Mouse (Mus musculus) heart, embryonic 15.5 days (tissue): ENCODE data around the gene Zfp184. TPM values are rescaled to one million over a fixed set of nuclear protein-coding genes. Genes with fewer than 3 reads are reported as not detected.

Experiments used
- ATAC-seq: fragments of 200-750 bp; cut with Nextera tagmentation; replicated peaks from 2 replicates; pipeline ENCODE4 v1.8.0; 2017; ENCODE audit warnings: low read depth, moderate TSS enrichment; ENCODE audit not compliant: insufficient number of reproducible peaks, insufficient read depth, low FRiP score
- H3K27ac ChIP-seq: fragments of 300-500 bp; sonication (generic); 2 replicates; pipeline ENCODE4 v1.5.1; 2015; ENCODE audit warnings: mild to moderate bottlenecking, inconsistent platforms
- H3K27me3 ChIP-seq: fragments of 300-500 bp; sonication (generic); 2 replicates; pipeline ENCODE4 v1.6.1; 2015; ENCODE audit warnings: inconsistent platforms
- H3K36me3 ChIP-seq: fragments of 300-500 bp; sonication (generic); 2 replicates; pipeline ENCODE4 v1.6.1; 2015; ENCODE audit warnings: mild to moderate bottlenecking, inconsistent platforms
- H3K4me1 ChIP-seq: fragments of 300-500 bp; sonication (generic); replicated peaks from 2 replicates; pipeline ENCODE4 v1.6.1; 2015; ENCODE audit warnings: inconsistent platforms
- H3K4me2 ChIP-seq: fragments of 300-500 bp; sonication (generic); 2 replicates; pipeline ENCODE4 v1.6.1; 2015; ENCODE audit warnings: inconsistent platforms, mild to moderate bottlenecking, moderate library complexity
- H3K4me3 ChIP-seq: fragments of 300-500 bp; sonication (generic); 2 replicates; pipeline ENCODE4 v1.5.1; 2015; ENCODE audit warnings: mild to moderate bottlenecking, inconsistent platforms
- H3K9ac ChIP-seq: fragments of 300-500 bp; sonication (generic); 2 replicates; pipeline ENCODE4 v1.6.1; 2015; ENCODE audit warnings: mild to moderate bottlenecking, inconsistent platforms
- H3K9me3 ChIP-seq: fragments of 300-500 bp; sonication (generic); replicated peaks from 2 replicates; pipeline ENCODE4 v1.6.1; 2016; ENCODE audit warnings: inconsistent platforms
- WGBS: fragments of 180-500 bp; shearing (Covaris S2); methylation state at CpG from one replicate; pipeline ENCODE4 v1.1.7; 2015; ENCODE audit warnings: mixed read lengths; 5-methylcytosine and 5-hydroxymethylcytosine counted together
- polyA plus RNA-seq: library from polyadenylated mRNA; unstranded; fragments of >200 nt; fragmentation: Nextera tagmentation; extraction: Ambion mirVana; gene quantifications from 2 replicates; pipeline ENCODE4 v1.2.1, GENCODE M21; 2015

Zfp184 gene
- polyA plus RNA-seq, 1 experiment from 2014 or later = 3.8 TPM

GRCm38 (mm10) chr13:21993957-21994738, 49.3 kb downstream of the Zfp184 start:
- Histone ChIP-seq H3K27ac (no peak overlapping the region), H3K4me3 (no peak overlapping the region), H3K4me1 (peaks cover 19% of the 10 kb centered on the region), H3K27me3 (peaks cover 44% of the 10 kb centered on the region), H3K9ac (no peak overlapping the region), H3K36me3 (no peaks in the 10 kb centered on the region), H3K4me2 (peak overlapping the region; percentile 62), H3K9me3 (no peaks in the 10 kb centered on the region)
- WGBS = 4% methylated on average over 22 of the region's 22 CpGs
- ATAC-seq = no peak

- no peak overlapping the region for H3K9ac ChIP-seq
- 5% methylated on average over 8 of the region's 8 CpGs for WGBS
- no peak overlapping the region for H3K27ac ChIP-seq
- ATAC-seq = no peak
- peaks cover 52% of the 10 kb centered on the region for H3K27me3 ChIP-seq
- H3K4me1 ChIP-seq = peaks cover 19% of the 10 kb centered on the region
- no peaks in the 10 kb centered on the region for H3K36me3 ChIP-seq
- no peaks in the 10 kb centered on the region for H3K9me3 ChIP-seq
- peak overlapping the region; percentile 50 for H3K4me3 ChIP-seq
- H3K4me2 ChIP-seq = peak overlapping the region; percentile 62
These were observed 50.0 kb downstream of the Zfp184 start for GRCm38 (mm10) chr13:21994896-21995295.

GRCm38 (mm10) chr13:21995331-21995914, 50.5 kb downstream of the Zfp184 start:
- ATAC-seq = 0 out of 2 replicates have a peak, but pooled peaks have one; percentile 31
- Histone ChIP-seq H3K36me3 (no peaks in the 10 kb centered on the region), H3K27me3 (peaks cover 57% of the 10 kb centered on the region), H3K4me3 (peak overlapping the region; percentile 50), H3K27ac (no peak overlapping the region), H3K4me1 (peaks cover 19% of the 10 kb centered on the region), H3K9ac (peak overlapping the region; percentile 34; the same call in 1 of the 2 replicates), H3K4me2 (peak overlapping the region; percentile 62), H3K9me3 (no peaks in the 10 kb centered on the region)
- WGBS = under 1% methylated on average over 21 of the region's 21 CpGs

GRCm38 (mm10) chr13:21996101-21996839, 51.4 kb downstream of the Zfp184 start:
- no peak for ATAC-seq
- WGBS = 3% methylated on average over 12 of the region's 12 CpGs
- Histone ChIP-seq H3K27me3 (peaks cover 65% of the 10 kb centered on the region), H3K9ac (no peak overlapping the region), H3K4me1 (peaks cover 19% of the 10 kb centered on the region), H3K9me3 (no peaks in the 10 kb centered on the region), H3K4me3 (peak overlapping the region; percentile 50), H3K4me2 (peak overlapping the region; percentile 62), H3K27ac (no peak overlapping the region), H3K36me3 (no peaks in the 10 kb centered on the region)

GRCm38 (mm10) chr13:21996840-21997185, 51.9 kb downstream of the Zfp184 start:
- no peaks in the 10 kb centered on the region for H3K36me3 ChIP-seq
- no peak overlapping the region for H3K9ac ChIP-seq
- 2% methylated on average over 13 of the region's 13 CpGs for WGBS
- peaks cover 70% of the 10 kb centered on the region for H3K27me3 ChIP-seq
- H3K9me3 ChIP-seq = no peaks in the 10 kb centered on the region
- ATAC-seq = no peak
- H3K4me2 ChIP-seq = peak overlapping the region; percentile 62
- H3K4me1 ChIP-seq = peaks cover 19% of the 10 kb centered on the region
- H3K4me3 ChIP-seq = peak overlapping the region; percentile 35
- H3K27ac ChIP-seq = no peak overlapping the region

GRCm38 (mm10) chr13:21997201-21997820, 52.4 kb downstream of the Zfp184 start:
- H3K27ac ChIP-seq = no peak overlapping the region
- no peaks in the 10 kb centered on the region for H3K36me3 ChIP-seq
- ATAC-seq = no peak
- peaks cover 19% of the 10 kb centered on the region for H3K4me1 ChIP-seq
- H3K4me2 ChIP-seq = peak overlapping the region; percentile 62
- H3K4me3 ChIP-seq = peak overlapping the region; percentile 35
- H3K9me3 ChIP-seq = no peaks in the 10 kb centered on the region
- WGBS = 4% methylated on average over 21 of the region's 21 CpGs
- H3K27me3 ChIP-seq = peaks cover 75% of the 10 kb centered on the region
- no peak overlapping the region for H3K9ac ChIP-seq

- no peak for ATAC-seq
- Histone ChIP-seq H3K27me3 (peaks cover 78% of the 10 kb centered on the region), H3K9me3 (no peaks in the 10 kb centered on the region), H3K27ac (no peak overlapping the region), H3K9ac (no peak overlapping the region), H3K4me2 (peak overlapping the region; percentile 62; the same call in 1 of the 2 replicates), H3K4me3 (peak overlapping the region; percentile 35; the same call in 1 of the 2 replicates), H3K4me1 (peaks cover 19% of the 10 kb centered on the region), H3K36me3 (no peaks in the 10 kb centered on the region)
- WGBS = 12% methylated on average over 4 of the region's 4 CpGs
These were observed 52.9 kb downstream of the Zfp184 start for GRCm38 (mm10) chr13:21997821-21998220.

GRCm38 (mm10) chr13:21998412-21998811, 53.5 kb downstream of the Zfp184 start:
- H3K36me3 ChIP-seq = no peaks in the 10 kb centered on the region
- 42% methylated on average over 3 of the region's 3 CpGs for WGBS
- no peak overlapping the region for H3K4me3 ChIP-seq
- no peak overlapping the region for H3K4me2 ChIP-seq
- H3K9me3 ChIP-seq = no peaks in the 10 kb centered on the region
- no peak for ATAC-seq
- H3K4me1 ChIP-seq = peaks cover 19% of the 10 kb centered on the region
- no peak overlapping the region for H3K27ac ChIP-seq
- H3K9ac ChIP-seq = no peak overlapping the region
- peaks cover 81% of the 10 kb centered on the region for H3K27me3 ChIP-seq

GRCm38 (mm10) chr13:21999147-21999546, 54.3 kb downstream of the Zfp184 start:
- ATAC-seq = no peak
- WGBS = 41% methylated on average over 4 of the region's 4 CpGs
- H3K9ac ChIP-seq = no peak overlapping the region
- no peak overlapping the region for H3K4me2 ChIP-seq
- H3K4me3 ChIP-seq = no peak overlapping the region
- no peak overlapping the region for H3K27ac ChIP-seq
- H3K4me1 ChIP-seq = peaks cover 19% of the 10 kb centered on the region
- H3K27me3 ChIP-seq = peaks cover 85% of the 10 kb centered on the region
- no peaks in the 10 kb centered on the region for H3K9me3 ChIP-seq
- no peaks in the 10 kb centered on the region for H3K36me3 ChIP-seq

GRCm38 (mm10) chr13:22001346-22001745, 56.5 kb downstream of the Zfp184 start:
- H3K9ac ChIP-seq = no peak overlapping the region
- H3K27ac ChIP-seq = no peak overlapping the region
- H3K36me3 ChIP-seq = no peaks in the 10 kb centered on the region
- ATAC-seq = no peak
- H3K4me1 ChIP-seq = peaks cover 18% of the 10 kb centered on the region
- no peaks in the 10 kb centered on the region for H3K9me3 ChIP-seq
- no peak overlapping the region for H3K4me2 ChIP-seq
- WGBS = 53% methylated on average over 2 of the region's 2 CpGs
- peaks cover 98% of the 10 kb centered on the region for H3K27me3 ChIP-seq
- H3K4me3 ChIP-seq = no peak overlapping the region

GRCm38 (mm10) chr13:22001823-22002222, 56.9 kb downstream of the Zfp184 start:
- no peak overlapping the region for H3K9ac ChIP-seq
- WGBS = 21% methylated on average over 5 of the region's 5 CpGs
- no peak overlapping the region for H3K4me3 ChIP-seq
- H3K27ac ChIP-seq = no peak overlapping the region
- ATAC-seq = no peak
- peaks cover 22% of the 10 kb centered on the region for H3K4me1 ChIP-seq
- H3K27me3 ChIP-seq = peaks cover 99% of the 10 kb centered on the region
- H3K36me3 ChIP-seq = no peaks in the 10 kb centered on the region
- H3K9me3 ChIP-seq = no peaks in the 10 kb centered on the region
- no peak overlapping the region for H3K4me2 ChIP-seq
